Mouse (Mus musculus): ENCODE measurements around the gene Clasp2.
"Not testable (repeated sequence)": the region's sequence is repeated elsewhere in the genome, so short reads cannot be mapped to it uniquely, and the experiment has no call there.

The Clasp2 gene

DNA sequence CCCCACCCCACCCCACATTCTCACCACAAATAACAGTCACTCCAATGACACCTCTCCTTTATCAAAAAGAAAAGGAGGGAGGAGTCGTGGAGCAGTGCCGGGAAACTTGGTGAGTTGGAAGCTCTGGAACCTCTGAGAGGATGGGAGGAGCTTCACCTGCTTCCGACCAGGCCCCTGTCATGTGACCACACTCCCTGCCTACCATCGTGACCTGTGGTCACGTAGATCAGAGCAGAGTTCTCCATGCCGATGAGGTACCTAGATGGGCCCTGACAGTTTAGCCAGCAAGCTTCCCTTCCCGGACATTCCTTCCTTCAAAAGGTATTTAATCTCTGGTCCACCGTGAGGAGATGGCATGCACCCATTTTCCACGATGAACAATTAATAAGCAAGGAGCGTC, 17.2 kb downstream of the Clasp2 start:
- DNase-seq = no peak

DNA sequence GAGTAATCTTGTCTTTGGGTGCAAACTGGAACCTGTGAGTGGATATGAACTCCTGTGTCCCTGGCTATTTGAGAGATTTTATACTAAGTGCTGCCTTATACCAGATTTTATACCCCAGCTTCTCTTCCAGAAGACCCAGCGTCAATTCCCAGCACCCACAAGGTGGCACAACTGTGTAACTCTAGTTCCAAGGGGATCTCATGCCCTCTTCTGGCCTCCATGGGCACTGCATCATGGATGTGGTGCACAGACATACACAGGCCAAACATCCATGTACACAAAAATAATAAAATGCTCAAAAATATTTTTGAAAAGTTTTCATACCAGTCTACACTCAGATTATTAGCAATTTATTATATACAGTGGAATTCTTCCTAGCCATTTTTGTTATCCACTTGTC, 18.4 kb downstream of the Clasp2 start:
- no peak for DNase-seq

DNA sequence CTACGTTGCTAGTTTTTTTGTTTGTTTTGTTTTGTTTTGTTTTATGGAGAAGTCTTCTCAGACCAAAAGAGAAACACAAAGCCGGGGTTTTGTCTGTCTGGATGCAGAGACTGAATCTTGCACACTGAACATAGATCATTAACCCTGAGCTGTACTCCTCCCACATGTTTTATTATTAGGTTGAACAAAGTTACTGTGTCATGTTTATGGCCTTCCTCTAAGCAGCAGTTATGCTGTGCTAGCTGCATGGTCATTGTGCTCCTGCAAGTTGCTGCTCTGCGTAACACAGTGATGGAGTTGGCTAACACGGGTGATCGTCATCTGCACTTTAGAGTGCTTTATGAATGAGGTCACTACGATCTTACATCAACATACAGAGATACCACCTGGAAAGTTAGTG, 21.1 kb downstream of the Clasp2 start:
- DNase-seq = no peak

DNA sequence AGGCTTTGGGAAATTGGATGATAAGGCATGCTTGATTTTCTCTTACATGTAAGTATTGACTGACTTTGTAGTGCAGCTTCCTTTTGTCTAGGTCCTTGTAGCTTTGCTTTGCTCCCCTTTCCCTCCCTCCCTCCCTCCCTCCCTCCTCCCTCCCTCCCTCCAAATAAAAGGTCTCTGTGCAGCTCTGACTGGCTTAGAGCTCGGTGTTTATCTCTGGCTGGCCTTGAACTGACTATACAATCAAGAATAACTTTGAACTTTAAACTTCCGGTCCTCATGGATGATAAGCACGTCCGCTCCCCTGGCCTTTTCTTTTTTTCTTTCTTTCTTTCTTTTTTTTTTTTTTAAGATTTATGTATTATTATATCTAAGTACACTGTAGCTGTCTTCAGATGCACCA, 21.9 kb downstream of the Clasp2 start:
- DNase-seq = no peak

DNA sequence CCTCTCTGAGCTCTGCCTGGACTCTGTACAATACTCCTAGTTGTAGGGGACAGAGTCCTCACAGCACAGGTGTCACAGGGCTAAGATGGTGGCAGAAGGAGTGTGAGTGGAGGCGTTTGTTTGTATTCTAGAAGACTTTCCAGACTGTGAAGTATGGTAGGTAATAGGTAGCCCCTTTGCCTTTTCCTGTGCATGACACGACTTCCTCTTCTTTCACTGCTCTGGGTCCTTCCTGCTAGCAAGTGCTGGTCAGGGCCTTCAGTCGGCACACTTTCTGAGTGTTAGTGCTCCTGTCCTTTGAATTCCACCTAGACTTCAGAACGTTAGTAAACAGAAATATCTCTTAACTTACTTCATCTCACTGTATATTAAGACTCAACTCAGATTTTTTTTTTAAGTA, 29.4 kb downstream of the Clasp2 start:
- no peak for DNase-seq

DNA sequence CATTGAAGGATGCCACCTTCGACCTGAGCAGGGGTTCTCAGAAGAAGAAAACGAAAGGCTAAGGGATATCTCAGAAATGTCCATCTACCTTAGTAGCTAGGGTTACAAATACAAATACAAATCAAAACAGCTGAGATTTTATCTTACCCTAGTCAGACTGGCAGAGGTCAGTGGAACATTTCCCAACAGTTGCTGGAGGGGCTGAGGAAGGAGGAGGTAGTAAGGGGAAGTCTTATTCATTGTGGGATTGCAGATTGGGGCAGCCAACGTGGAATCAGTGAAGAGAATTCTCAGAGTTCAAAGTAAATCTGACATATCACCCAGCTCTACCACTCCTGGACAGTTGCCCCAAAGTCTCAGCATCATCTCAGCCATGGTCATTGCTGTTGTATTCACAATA, 39.6 kb downstream of the Clasp2 start:
- no peak for DNase-seq

DNA sequence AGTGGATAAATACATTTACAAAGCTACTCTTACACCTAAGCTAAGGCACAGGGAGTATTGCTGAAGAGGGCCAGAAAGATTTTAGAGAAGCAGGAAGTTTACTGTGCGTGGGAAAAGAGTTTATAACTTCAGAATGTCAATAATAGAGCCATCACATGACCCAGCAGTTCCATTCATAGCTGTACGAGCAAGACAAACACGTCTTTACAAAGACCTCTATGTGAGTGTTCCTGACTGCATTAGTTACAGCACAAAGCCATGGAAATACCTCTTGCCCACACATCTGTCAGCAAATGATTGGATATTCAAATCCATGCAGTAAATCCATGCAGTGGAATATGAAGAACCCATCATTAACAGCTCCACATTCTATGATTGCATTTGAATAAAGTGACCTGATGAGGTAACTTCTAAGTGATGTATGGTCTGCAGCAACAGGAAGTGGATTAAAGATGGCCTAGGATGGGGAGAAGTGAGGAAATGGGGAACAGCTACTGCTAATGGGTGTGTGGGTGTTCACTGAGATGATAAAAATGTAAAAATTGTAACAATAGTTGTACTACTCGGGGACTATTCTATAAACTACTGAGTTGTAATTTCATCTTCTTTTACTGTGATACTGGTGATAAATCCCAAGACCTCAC, 41.2 kb downstream of the Clasp2 start:
- DNase-seq = no peak

DNA sequence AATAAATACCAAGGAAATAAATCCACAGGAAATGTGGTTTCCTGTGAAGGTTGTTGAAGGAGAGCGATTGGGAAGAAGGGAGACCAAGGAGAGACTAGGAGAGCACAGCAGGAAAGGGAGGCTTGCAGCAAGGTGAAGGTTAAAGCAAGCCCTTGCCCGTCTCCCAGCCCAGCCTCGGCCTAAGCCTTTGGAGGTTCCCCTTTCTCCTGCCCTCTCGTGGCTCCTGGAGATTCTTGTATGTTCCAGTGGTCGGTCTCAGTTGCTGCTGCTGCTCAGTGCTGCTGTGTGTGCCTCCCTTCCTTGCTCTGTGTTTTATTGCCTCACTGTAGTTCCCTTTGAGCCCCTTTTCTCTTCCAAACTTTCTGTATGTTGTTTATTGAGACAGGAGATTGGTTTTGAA, 42.4 kb downstream of the Clasp2 start:
- no peak for DNase-seq

DNA sequence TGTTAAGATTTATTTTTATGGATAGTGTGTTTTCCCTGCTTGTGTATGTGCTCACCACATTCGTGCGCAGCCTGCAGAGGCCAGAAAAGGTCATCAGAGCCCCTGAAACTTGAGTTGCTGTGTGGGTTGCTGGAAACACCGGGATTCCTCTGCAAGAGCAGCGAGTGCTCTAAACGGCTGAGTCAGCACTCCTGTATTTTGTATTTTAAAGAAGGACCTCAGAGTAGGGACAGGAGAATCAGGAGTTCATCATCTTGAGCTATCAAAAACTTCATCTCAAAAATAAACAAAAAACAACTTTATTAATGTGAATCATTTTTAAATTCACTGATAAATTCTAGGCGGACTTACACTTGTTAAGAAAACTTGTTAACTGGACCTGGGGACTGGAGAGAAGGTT, 48.0 kb downstream of the Clasp2 start:
- not testable (repeated sequence) for DNase-seq

DNA sequence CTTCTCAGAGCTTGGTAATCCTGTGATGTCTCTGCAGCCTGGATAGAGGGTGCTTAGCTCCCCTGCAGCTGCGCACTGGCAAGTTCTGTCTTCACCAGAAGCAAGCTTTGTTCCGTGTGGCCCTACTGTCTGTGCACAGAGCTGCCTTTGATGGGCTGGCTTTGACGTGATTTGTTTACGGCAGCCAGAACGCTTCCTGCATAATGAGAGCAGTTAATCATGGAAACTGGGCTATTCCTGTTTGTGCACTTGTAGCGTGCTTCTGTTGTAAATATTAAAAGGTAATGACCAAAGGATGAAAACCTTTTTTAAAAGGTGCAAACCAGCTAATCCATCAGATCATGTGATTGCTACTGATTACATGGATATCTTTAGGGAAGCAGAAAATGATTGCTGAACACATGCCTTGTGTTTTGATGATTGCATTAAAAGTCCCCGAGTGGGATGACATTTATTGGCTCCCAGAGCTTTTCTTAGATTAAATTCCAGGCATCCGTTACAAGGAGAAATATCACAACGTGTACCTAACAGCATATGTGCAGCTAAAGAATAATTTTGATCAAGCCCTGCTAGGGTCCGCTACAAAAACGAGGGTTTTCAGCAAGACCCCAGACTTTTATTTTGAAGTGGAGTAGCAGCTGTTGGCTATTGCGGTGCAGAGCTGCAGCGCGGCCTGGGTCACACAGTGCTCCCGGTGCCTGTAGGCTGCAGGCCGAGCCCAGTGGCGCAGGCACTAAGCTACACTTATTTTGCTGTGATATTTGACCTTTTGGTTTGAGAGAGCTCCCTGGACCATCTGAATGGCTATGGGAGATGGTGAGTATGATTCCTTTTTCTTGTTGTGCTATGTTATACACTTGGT, 51.6 kb downstream of the Clasp2 start:
- DNase-seq = peak; percentile 79

DNA sequence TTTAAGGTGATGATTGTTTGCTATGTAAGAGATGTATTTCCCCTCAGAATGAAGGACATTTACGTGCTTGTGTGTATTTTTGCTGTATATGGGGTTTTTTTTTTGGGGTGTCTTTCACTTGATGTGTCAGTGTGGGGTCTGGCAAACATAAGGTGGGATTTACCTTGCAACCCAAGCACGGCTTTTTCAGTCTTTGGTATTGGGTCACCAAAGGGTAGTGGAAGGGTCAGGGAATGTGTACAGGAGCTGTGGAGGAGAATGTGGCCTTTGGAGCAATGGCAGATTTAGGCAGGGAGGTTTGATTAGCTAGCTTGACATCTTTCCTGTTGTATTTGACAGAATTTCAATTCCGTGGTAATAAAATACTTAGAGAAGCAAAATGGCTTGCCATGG, 52.2 kb downstream of the Clasp2 start:
- no peak for DNase-seq

DNA sequence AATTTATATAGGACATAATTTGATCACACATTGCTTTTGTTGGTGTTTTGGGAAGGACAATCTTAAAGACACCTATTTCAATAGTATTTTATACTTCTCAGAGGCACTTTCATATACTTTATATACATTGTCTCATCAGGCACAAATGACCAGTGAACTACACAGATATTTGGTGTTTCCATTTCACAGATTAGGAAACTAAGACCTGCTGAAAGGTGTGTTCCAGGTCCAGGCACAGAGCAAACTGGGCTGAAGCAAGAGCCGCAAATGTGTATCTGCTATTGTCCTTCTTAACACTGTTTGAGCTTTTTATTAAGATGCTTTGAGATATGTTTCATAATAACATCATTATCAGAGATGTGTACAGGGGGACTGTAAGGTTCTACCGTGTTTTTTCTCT, 52.7 kb downstream of the Clasp2 start:
- DNase-seq = no peak

DNA sequence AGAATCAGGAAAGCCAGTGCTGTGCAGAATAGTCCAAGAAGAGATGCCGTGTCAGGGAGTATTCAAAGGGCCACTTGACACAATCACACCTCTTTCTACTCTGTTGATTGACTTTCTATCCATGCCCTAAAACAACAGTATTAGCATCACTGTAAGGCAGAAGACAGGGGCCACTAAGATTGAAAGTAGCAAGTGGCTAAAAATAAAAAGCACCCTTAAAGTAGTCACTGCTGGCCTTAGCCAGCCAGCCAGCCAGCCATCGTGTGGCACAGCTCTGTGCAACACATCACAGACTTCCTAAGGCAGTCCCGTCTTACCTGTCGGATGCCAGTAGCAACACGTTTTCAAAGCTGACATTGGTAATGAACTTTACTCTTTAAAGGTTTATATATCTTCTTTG, 55.9 kb downstream of the Clasp2 start:
- DNase-seq = no peak

DNA sequence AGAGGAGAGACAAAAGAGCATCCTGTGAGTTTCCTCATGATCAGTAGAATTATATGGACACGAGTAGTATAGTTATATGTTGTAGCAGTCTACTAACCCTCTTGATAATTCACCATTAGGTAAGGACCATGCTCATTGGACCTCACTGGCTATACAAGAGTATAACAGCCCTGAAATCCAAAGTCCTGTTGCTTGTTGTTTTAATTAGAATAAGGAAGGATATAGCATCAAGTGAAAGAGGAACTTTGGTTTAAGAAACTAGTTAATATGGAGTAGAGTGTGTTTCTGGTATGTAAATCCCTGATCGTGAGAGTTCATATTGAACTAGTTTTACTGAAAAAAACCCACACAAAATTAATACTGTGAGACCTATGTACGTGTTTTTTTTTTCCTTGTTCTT, 59.4 kb downstream of the Clasp2 start:
- no peak for DNase-seq

DNA sequence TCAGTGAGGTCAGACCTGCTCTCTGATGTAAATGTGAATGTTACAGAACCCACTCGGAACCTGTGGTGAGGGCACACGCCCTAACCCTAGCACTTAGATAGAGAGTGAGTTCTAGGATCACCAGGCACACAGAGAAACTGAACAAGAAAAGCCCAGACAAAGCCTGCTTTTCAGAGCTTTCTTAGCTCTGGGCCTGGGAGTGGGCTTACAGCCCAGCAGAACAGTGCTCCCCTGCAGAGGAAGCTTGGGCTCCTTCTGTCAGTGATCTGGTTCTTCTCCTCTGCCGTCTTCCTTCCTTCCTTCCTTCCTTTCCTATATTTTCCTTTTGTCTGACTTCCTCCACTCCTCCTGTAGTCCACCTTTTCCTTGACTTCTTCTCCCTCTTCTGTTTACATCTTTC, 61.5 kb downstream of the Clasp2 start:
- DNase-seq = no peak

DNA sequence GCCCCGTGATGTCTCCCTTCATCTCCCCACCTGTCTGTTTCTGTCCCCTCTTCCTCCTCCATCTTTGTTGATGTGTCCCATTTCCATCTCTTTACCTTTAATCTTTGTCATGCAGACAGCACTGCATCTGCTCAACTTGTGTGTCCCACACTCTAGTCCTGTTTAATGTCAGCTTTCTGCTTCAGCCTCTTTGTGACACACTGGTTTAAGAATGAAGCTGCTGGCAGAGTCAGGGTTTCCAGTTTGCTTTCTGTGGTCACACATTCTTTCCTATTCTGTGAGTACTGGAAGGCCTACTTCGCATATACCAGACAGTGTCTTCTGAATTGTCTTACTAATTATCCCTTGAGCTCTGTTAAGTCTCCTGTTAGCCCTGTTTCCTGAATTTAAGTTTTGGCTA, 62.5 kb downstream of the Clasp2 start:
- no peak for DNase-seq

DNA sequence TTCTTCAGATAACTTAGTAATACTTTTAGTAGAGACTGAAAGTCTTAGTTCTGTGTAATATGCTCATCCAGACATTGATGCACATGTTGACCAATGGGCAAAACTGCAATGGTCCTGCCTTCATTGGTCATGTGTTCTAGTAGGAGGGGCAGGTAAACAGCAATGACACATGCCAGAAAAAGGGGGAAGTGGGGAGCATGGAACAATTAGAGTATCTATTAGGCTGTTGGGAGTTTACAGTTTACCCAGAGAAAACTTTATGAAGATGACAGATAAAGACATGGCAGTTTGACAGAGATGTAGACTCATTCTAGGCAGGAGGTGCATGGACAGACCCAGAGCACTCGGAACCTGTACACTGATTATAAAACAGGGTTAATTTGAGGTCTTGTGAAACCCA, 64.1 kb downstream of the Clasp2 start:
- DNase-seq = no peak

DNA sequence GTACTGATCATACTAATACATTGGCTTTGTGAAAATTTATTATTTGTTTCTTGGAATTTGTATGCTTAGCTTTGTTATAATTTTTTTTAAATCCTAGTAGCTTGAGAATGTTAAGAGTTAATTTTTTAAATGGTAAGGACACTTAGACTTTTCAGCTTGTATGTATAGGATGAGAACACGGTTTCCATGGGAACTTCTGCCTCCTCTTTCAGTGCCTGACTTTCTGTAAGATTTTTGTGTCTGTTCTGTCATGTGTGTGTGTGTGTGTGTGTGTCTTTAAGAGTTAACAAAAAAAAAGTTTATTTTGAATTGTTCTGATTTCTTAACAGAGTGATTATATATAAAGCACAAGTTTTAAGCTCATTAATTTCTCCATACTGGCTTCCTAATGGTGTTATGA, 70.1 kb downstream of the Clasp2 start:
- DNase-seq = no peak

DNA sequence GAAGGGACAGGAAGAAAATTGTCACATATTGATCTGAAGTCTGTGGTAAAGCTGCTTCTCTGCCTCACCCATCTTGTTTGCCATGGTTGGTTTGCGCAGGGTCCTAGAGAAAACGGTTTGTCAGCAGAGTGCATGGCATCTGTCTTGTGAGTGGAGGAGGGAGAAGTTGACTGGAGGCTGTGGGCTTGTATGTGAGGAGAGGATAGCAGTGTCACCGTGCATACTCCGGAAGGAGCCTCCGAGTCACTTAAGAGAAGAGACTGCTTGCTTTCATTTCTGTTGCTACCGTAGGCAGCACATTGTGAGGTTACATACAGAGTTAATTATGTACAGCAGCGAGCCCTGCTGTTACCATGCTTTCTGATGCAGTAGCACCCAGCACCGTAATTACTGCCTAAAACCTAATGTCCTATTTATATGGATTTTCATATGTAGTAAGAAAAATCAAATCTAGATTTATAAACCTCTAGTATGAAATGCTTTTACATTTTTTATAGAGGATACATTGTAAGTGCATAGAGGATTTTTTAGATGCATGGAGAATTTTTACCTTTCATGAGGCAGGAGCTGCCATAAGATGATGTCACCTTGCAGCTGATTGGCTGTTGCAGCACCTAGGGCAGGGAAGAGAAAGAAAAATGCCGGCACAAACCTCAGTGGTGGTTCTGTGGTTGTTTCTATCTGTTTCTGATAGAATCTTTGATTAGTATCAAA, 70.8 kb downstream of the Clasp2 start:
- DNase-seq = peak; percentile 70

DNA sequence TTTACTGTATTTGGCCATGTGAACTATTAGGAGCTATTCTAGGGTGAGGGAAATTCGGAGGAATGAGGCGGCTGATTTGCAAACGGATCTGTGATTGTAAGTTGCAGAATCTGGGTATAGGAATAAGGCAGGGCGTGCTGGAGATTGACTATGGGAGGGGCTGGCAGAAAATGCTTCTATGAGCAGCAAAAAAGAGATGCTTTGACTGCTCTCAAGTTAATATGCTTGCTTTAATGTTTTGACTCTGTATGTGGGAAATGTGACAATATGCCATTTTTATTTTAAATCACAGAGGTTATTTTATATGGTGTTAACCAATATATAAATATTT, 71.4 kb downstream of the Clasp2 start:
- DNase-seq = peak; percentile 58

DNA sequence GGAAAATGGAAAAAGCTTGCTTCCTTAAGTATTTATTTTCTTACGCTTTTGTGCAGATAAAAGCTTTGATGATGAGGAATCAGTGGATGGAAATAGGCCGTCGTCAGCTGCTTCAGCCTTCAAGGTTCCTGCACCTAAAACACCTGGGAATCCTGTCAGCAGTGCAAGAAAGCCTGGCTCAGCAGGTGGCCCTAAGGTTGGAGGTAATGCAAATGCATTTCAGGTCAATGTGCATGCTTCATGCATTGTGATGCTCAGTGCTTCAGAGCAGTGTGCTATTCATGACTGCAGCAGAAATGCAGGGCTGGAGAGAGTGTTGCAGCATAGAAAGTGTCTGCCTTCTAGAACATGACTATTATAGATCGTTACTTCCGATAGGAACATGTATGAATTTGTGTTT, 71.8 kb downstream of the Clasp2 start:
- peak; percentile 15 for DNase-seq

DNA sequence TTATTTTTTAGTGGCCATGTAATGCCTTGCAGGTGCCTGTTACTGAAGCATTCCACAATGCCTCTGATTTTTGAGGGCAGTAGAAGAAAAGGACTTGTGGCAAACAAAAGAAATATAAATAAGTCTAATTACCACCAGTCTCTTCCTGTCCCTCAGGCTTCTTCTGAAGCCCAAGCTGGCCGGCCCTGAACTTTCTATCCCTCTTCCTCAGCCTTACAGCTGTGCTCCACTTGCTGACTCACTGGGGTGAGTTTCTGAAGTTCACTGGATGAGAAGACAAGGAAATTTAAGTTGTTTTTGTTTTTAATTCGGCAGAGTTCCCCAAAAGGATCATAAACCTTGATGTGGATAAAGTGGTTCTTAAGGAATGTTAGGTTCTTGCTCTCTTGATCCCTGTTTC, 74.6 kb downstream of the Clasp2 start:
- DNase-seq = no peak

DNA sequence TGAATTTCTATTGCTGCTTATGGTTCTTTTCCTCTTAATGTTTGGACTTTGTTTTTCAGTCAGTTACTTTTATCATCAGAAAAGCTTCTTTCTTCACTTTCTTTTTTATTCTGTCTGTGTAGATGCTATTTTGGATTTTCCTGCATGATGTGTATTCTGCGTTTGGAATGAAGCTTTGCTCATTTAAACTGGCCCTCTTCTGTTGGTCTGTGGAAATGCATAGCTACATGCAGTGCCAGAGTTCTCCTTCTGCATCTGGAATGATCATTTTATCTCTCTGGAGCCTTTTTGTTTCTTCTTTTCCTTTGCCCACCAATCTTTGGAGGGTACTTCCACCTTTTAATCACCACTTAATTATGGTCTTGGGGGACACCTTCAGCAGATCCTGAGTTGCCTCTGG, 80.9 kb downstream of the Clasp2 start:
- DNase-seq = no peak

DNA sequence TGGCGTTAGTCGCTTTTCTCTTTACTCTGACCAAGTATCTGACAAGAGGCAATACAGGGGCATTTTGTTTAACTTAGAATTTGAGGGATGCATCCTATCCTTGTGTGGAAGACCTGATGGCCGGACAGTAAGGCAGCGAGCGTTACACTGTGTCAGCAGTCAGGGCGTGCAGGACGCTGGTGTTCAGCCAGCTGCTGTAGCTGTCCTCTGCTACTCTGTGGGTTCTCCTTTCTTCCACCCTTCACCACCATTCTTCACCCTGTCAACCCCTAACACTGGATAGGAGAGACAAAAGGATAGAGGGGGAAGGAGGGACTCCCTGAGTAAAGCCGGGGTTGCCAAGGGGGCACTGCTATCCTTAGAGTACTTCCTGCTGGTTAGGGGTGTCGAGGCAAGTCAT, 87.4 kb downstream of the Clasp2 start:
- DNase-seq = no peak

Measured in right cerebral cortex, postnatal 25 days (tissue).